Mouse (Mus musculus): ENCODE results near the gene Krt33b.

Krt33b gene

DNA sequence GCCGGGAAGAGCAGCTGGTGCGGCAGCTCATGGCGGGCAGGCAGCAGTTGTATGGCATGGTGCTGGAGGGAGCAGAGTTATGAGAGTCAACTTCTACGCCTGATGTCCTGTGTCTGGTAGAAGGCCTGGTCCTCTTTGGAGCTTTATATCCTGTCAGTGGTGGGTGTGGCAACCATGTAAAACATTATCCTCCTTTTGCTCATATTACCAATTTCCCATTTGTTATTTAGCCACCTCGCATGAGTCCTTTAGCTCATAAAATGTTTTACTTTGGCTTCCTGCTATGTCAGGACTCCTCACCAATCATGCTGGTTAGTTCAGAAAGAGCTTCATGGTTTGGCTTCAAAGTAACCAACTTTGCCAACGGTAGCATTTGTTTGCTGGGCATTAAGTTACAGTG lies at the start of gene Krt33b:
Gene Krt33b, minus strand, starts transcription at position 101 of the 400 bp plus-strand sequence.
- DNase-seq = no peak

DNA sequence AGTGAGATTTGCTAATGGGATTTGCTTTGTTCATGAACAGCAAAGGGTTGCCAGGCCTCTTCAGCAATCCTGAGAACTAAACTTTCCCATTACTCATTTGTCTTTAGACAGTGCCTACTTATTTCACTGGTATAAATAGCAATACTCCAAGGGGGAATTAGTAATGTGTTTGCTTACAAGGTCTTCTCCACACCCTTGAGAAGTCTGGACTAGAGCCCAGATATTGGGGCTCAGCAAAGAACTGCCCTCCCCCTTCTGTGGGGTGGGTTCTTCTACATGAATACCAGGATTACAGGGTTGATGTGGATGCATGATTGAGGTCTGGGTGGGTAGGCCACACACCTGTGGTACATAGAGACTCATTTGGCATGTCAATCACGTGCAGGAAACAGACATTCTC lies 44.2 kb upstream of the Krt33b start:
- DNase-seq = no peak

DNA sequence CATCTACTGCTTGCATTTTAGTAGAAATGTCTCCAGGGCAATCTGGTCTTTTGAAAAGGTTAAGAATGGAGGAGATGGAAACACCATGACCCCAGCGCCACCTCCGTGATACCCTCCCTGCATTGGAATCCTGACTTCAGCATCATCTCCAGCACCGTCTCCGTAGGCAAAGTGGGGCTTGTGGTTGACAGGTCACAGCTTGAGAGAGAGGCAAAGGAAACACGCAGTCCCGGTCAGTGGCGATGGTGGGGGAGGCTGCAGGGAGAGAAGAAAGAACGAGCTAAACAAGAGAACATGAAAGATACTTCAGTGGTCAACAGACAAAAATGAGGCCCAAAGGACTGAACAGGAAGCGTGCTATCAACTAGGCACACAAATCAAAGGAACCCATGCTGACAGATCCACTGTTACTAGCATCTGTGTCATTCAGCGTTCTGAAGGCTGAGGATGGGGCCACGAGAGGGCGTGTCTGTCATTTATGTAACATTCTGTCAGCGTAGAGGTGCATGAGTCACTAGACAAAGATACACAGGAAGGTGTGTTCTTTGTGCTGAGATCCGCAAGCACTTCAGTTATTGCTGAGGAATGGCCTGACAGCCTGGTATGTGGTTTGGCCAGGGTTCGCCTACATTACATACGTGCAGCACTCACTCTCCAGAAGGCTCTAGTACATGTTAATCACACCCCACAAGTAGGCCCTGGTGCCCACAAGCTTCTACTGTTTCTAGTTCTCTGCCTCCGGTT lies 37.8 kb upstream of the Krt33b start:
- DNase-seq = no peak

DNA sequence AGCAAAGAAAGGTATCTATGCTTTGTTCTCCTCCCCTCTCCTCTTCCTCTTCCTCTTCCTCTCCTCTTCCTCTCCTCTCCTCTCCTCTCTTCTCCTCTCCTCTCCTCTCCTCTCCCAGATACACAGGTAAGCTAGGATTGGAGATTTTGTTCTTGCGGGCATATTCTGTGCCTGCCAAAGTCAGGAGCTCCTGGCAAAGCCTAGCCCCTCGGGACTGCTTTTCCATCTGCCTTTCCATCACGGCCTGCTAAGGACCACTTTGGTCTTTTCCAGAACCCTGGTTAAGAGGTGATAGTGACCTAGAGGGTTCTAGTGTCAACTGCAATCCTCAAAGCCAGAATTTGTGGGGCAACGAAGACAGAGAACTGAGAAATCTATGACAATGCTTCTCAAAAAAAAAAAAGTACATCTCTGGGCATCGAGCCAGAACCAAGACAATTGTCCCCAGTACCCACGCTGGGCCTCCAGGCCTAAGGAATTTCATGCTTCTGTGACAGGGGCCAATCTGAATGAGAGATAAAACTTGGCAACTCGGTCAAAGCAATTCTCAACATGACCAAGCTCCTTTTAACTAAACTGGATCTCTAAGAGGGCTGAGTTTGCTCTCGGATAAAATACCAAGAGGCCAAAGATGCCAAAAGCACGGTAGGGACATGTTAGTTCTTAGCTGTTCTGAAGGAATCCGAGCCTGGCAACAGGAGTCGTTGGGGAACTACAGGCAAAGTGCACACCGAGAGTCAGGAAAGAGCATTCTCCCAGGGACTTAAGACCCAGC lies 36.8 kb upstream of the Krt33b start:
- peak; percentile 28 for DNase-seq

DNA sequence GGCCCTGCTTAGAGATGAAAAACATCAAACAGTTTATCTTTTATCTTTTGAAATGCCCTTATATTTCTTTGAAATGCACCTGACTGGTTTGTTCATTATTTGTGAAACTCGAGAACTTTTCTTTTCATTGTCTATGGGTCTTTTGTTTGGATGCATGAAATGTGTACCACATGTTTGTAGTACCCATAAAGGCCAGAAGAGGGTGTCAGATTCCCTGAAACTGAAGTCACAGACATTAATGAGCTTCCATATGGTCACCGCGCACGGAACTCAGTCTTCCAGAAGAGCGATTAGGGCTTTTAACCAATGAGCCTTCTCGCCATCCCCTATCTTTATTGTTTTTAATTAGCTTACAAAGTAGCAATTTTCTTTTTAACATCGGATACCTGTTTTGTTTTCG lies 29.2 kb upstream of the Krt33b start:
- no peak for DNase-seq

DNA sequence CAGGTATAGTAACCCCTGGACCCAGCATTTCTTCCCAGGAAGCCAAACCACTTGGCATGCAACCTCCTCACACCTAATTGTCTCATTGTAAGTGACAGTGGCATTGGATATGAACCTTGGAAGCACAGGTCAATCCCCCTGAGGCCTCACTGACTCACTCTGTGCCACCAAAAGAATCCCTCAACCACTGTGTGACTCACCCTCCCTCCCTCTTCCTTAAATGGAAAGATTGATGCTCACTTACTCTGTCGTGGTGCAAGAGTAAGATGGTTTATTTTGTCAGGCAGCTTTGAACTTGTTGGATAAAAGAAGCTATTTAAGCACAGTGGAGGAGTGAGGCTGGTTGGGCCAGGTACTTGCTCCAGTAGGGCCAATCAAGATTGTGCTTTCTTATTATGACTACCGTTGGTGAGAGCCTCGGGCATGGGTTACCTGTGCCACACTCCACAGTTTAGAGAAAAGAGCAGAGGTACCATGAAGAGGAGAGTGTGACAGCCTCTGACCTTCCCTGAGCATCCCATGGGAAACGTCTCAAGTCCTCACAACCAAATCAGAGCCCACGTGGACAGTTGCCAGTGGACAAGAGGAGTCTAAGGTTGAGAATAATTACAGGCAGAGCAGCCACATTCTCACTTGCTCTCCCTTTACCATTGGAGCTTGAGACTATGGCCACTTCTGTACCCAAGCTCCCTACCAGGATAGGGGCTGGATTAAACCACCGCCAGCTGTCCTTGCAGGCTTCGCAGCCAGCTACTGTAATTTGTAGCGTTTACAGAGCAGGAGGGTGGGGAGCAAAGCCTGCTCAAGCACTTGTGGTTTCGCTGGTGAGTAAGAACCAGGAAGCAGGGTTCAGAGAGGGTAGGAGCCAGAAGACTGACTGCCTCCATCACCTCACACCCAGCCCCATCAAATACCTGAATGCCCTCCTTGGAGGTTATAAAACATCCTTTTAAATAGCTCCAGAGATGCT lies 26.3 kb upstream of the Krt33b start:
- DNase-seq = no peak

DNA sequence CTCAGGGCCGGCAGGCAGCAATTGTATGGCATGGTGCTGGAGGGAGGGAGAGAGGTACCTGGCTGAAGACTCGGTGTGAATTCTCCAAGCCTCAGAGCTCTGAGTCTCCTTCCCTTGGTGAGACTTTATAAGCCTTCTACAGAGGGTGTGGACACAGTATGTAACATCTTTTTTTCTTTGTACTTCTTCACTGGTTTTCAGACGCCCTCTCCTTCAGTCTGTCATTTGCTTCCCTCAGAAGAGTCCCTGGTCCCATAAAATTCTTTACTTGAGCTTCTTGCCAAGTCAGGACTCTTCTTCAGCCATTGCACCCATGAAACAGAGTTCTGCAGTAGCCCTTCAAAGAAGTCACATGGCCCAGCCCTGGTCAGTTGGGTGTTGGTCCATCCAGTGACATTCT lies 20.8 kb upstream of the Krt33b start, which contains the start of gene Krt31:
Gene Krt31, minus strand, starts transcription at position 101 of the 400 bp plus-strand sequence.
- DNase-seq = no peak

DNA sequence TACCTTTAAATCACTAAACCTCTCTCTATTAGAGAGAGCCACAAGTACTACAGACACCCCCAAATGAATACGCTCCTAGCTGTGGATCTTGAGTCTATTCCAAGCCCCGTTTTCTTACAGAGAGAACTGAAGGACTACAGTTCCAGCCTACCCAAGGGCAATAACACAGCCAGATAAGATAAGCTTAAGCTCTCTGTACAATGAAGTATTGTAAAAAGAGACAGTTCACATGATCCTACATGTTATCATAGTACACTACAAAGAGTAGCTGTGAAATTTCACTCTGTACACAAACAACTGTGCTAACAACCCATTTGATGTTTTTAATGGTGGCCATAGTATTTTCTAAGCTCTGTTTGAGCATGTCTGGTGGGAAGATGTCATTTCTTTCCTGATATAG lies 17.5 kb upstream of the Krt33b start:
- DNase-seq = no peak

DNA sequence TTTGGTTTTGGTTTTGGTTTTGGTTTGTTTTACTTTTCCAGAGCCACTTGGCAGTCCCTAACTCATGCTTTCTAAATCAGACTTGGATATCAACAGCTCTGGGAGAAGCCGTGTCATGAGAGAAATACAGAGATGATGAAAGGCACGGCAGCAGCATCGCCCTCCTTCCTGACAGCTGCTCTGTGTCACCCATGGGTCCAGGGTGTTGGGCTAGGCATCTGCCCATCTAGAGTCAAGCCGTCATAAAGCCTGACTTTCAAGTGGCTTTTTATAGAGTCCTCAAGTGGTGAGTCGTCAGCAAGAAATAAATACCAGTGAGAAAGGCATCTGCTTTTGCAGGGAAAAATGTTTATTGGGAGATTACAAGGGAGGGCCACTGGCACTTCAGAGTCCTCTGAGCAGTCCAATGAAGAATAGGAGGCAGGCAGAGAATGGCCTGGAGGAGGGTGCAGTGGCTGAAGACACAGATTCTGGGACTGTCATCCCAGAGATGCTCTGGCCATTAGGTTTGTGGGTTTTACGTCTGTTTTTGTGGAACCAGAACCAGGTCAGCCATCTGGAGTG lies 16.7 kb upstream of the Krt33b start:
- no peak for DNase-seq

DNA sequence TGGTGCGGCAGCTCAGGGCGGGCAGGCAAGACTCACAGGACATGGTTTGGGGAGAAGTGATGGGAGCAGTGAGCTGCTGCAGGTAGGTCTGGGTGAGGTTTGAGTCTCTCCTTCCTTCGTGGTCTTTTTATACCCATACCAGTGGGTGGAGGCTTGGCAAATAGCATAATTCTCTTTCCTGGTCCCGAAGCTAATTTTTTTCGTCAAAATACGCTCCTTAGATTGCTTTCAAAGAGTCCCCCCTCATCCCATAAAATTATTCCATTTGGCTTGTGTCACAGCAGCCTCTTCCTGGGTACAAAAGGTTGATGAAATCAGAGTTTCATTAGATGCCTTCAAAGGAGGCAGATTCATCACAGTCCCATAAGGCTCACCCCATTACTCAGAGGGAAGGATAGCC lies 11.8 kb upstream of the Krt33b start, which contains the start of gene Krt34:
Gene Krt34, minus strand, starts transcription at position 101 of the 400 bp plus-strand sequence.
- DNase-seq = no peak

DNA sequence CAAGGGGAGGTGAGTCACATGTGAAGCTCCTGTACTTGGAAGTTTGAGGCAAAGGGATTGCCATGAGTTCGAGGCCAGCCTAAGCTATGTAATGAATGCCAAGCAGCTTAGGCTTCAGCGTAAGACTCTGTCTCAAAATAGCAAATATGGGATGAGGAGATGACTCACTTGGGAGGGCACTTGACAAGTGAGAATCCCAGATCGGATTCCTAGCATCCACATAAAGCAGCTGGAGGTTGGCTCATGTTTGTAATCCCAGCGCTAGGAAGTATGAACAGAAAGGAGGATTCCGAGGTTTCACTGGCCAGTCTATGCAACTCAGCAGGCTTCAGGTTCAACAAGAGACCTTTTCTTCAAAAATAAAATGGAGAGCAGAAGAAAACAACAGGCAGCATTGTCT lies 8.2 kb downstream of the Krt33b start:
- no peak for DNase-seq

DNA sequence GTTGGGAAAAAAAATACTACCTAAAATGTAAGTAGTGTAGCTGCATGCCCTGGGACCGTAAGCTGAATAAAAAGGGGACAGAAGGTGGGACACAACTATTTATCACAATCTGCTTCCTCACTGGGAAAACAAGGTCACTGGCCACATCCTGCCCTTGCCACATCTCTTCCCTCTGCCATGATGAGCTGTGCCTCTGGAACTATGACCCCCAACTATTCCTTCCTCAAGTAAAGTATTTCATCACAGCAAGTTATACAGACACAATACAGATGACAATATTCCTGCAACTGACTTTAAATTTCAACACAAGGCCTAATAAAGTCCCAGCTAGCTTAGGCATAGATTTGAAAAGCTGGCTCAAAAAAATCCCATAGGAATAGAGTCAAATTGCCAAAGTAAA lies 10.2 kb downstream of the Krt33b start:
- no peak for DNase-seq

DNA sequence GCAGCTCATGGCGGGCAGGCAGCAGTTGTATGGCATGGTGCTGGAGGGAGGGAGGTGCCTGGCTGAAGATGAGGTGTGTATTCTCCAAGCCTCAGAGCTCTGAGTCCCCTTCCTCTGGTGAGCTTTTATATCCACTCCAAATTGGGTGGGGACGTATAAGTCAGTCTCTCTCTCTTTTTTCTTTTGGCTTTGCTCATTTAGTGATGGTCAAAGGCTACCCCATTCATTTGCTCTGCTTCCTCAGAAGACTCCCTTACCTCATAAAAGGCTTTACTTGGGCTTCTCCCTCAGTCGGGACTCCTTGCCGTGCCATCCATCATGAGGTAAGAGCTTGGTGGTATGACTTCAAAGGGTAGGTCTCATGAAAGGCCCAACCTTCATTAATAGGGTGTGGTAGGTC lies 13.6 kb downstream of the Krt33b start, which contains the start of gene Krt33a:
Gene Krt33a, minus strand, starts transcription at position 101 of the 400 bp plus-strand sequence.
- no peak for DNase-seq

DNA sequence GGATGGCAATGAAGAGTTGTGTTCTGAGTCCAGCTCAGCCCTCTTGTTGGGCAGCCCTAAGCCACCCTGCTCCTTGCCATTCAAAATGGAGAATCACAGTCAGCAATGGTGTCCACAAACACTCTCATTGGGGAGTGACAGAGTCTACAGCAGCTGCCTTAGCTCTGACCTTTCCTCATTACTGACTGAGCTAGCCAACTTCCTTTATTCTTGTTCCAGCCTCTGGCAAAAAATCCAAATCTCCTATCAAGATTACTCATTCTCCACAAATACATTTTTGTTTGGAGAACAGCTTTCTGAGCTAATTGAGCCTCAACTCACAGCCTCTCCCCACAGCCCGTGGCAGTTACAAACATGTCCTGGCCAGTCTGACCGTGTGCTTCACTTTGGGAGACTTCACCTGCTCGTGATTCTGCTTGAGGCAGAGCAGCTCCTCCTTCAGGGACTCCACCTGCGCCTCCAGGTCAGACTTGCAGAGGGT lies 15.9 kb downstream of the Krt33b start:
- DNase-seq = no peak

DNA sequence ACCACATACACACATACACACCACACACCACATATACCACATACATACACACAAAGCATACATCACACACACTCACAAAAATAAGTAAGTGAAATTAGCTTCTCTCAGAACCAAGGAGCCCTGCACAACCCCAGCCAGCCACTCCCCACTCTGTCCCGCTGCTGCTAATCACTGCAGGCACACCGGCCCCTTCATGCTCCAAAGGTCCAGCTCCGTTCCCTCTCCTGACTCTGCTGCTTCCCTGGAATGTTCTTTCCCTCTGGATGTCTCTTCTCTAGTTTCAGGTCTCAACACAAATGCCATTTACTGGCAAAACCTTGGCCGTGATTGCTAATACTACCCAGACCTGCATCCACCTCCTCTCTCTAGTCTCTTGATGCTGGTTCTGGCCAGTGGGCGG lies 19.0 kb downstream of the Krt33b start:
- DNase-seq = no peak

DNA sequence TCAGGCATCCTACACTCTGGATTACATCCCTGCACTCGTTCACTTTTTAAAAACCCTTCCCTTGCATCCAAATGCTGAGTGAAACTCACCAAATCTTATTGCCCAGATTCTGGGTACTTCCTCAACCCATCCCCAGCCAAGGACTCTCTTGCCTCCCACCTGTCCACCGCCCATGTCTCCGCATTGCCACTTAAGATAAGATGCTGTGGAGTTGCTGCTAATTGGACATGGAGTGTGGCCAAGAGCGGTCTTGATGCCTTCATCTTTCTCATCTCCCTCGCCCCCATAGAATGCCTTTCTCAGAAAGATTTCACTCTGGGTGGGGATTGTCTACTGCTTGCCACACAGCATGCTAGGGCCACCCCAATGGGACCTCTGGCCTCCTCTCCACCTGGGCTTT lies 21.3 kb downstream of the Krt33b start:
- no peak for DNase-seq

DNA sequence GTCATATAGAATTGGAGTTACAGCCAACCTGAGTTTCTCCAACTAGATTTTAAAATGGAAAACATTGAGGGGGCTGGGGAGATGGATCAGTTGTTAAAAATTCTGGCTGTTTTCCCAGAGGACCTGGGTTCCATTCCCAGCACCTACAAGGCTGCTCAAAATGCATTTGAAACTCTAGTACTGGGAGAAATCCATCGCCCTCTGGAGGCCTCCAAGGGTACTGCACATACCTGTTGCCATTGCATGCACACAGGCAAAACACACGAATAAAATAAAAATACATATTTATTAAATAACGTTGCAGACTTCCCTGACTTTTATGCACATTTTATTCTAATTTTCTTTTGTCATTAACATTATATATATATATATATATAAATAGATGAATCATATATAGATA lies 23.0 kb downstream of the Krt33b start:
- no peak for DNase-seq

DNA sequence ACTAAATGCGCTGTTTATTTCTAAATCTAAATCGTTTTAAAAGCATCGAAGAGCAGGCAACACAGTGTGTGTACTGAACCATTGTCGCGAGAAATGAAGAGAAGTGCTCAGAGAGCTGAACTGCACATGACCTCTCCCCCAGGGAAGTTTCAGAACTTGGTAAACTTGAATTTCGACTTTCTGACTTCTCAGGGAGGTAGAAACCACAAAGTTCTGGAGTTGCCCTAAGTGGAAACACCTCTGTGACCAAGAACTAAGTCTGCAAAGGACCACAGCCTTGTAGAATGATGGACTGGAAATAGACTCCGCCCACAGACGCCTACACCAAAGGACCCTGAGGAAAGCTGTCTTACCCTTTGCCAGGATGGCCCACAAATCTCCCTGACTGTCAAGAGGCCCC lies 23.8 kb downstream of the Krt33b start:
- no peak for DNase-seq

DNA sequence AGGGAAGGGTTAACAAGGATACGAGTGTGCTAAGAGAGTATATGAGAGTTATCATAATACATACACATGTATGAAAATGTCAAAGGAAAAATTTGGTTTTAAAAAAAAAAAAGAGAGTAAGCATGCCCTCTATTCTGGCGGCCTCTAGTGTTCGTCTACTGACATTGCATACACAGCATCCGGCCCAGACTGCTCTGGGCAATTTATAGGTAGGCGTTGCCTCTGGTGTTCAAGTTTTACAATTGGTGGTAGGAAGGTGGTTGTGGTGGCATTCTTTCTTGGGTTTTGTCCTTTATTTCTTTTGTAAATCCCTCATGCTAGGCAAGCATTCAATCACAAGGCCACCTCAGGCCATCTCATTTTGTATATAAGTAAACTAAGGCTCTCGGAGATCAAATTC lies 24.8 kb downstream of the Krt33b start:
- no peak for DNase-seq

DNA sequence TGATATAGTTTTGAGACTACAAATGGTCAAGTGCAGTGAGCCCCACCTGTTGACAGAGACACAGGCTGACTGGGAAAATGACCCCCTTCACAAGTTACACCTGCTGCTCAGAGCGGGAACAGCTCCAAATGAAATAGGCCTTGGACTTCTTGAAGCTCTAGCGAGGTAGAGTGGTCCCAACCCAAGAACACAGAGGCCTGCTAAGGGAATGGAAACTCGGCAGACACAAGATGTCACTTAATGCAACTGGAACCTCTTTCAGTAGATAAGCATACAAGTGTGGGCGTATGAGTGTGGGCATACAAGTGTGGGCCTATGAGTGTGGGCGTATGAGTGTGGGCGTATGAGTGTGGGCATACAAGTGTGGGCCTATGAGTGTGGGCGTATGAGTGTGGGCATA lies 30.6 kb downstream of the Krt33b start:
- no peak for DNase-seq

DNA sequence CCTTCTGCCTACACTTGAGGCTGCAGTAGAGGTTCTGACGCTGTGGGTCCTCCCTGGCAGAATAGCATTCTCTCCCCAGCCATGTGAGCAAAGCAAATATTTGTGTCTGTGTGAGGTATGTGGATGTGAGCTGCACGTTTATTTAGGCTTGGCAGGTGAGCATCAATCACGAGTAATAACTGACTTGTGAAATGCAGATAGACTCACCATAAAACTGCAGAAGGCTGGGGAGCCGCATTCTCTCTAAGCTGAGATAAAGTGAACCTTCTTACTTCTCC lies 35.3 kb downstream of the Krt33b start:
- no peak for DNase-seq

DNA sequence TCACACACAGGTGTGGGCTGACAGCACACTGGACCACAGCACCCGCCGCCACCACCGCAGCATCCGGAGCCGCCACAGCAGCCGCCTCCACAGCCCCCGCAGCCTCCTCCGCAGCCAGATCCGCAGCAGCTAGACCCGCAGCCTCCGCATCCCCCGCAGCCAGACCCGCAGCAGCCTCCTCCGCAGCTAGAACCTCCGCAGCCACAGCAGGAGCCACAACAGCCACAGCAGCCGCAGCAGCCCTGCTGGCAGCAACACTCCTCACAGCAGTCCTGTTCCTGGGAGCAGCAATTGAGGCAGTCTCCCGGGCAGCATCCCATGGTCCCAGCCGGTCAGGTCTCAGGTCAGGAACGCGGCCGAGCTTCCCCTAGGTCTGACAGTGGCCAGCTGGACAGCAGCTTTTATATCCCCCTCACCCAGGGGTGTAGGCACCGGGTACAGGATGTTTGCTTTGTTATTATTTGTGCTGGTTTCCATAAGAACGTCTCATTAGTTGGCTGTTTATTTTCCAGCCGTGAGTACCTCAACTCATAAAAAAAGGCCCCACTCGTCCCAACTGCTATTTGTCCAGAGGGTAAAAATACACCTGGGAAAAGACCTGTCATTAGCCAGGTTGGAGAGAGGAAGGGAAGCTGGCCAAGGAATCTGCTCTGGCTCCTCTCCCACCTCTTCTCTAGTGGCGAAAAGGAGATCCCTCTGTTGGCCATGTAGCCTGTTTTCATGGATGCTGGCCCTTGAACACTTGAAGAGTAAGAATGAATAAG lies 35.9 kb downstream of the Krt33b start, which contains the start of gene Krtap17-1:
Gene Krtap17-1, minus strand, starts transcription at position 375 of the 764 bp plus-strand sequence.
- DNase-seq = no peak

Data from cerebellum, adult 11-12 months (tissue).